Mouse (Mus musculus): ENCODE measurements around the gene Slc38a3.
"Not testable (repeated sequence)": the region's sequence is repeated elsewhere in the genome, so short reads cannot be mapped to it uniquely, and the experiment has no call there.

Slc38a3 gene

DNA sequence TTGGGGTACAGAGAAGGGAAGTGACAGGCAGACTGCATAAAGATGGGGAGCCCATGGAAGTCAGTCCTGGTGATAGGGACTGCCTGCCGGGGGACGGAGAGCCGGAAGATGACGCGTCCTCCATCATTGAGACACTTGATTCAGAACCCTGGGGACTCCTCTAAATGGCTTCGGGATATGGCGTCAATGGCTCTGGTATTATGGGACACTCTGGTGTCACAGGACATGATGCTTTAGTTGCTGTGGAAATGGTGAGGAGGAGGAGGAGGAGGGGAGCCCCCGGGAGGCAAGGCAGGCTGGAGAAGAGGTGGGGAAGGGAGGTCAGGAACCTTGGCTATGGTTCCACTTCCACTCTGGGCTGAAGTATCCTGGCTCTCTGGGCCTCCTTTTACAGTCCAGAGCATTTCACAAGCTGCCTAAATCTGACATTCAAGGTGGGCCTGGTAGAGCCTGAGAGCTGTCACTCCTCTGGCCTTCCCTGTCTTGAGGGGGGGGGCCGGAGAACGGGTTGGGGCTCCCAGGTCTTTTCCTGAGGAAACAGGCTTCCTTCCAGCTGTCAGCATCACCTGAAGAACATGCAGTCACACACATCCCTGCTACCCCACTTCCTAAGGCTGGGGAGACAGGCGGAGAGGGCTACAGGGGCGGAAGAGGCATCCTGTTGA, 26.2 kb upstream of the Slc38a3 start:
- DNase-seq (ENCODE audit: low spot score): no peak

GRCm38 (mm10) chr9:107694627-107695026, 25.3 kb upstream of the Slc38a3 start:
- no peak for DNase-seq (ENCODE audit: low spot score)

GRCm38 (mm10) chr9:107693433-107693987, 24.2 kb upstream of the Slc38a3 start:
- no peak for DNase-seq (ENCODE audit: low spot score)

GRCm38 (mm10) chr9:107692785-107693184, 23.5 kb upstream of the Slc38a3 start:
- no peak for DNase-seq (ENCODE audit: low spot score)

- DNase-seq (ENCODE audit: low spot score): no peak
Measured at GRCm38 (mm10) chr9:107690391-107690790, 21.1 kb upstream of the Slc38a3 start.

DNA sequence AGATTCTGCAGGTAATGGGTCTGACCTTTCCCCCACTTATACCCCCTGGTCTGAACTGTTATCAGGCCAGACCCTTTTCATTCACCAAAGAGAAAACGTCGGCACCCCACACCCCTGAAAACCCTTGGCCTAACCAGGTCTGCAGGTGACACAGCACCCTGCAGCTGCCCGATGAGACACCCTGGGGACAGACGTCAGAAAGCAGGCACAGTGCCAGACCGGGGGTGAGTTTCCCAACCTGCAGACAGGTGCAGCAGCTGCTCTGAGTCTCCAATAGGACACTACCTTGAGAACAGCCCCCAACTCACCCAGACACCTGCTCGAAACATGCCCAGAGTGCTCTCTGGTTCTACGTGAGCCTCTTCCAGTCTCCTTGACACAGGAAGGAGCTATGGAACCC, 19.6 kb upstream of the Slc38a3 start:
- DNase-seq (ENCODE audit: low spot score): no peak

GRCm38 (mm10) chr9:107688415-107688814, 19.1 kb upstream of the Slc38a3 start:
- DNase-seq (ENCODE audit: low spot score): no peak

DNA sequence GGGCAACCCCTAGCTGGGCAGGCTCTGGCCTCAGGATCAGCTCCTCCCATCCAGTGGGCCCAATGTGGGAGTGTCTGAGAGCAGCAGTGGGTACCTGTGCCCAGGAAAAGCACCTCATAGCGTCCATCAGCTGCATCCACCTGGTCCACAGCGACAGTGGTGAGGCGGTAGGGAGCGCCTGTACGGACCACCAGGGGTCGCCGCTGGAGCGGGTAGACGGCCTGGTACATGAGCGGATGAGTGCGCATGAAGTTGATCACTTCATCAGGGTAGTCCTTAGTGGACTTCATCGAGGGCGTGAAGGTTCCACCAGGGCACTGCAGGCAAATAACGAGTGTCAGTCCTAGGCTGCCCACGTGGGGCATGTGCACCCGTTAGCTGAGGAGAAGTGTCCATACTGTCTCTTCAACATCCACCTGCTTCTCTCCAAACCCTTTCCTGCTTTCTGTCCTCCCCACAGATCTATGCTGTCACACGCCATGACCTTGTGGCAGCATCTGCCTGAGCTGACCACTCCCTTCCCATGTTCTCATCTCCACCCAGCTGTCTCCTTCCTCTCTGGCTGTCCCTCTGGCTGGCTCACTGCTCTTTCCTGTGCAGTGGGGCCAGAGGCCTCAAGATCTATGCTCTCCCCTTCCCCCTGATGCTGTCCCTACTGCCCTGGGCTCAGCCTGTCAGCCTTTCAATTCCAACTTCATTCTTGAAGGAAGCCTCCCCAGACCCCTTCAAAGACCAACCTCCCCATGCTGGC, 16.1 kb upstream of the Slc38a3 start:
- DNase-seq (ENCODE audit: low spot score): no peak

DNA sequence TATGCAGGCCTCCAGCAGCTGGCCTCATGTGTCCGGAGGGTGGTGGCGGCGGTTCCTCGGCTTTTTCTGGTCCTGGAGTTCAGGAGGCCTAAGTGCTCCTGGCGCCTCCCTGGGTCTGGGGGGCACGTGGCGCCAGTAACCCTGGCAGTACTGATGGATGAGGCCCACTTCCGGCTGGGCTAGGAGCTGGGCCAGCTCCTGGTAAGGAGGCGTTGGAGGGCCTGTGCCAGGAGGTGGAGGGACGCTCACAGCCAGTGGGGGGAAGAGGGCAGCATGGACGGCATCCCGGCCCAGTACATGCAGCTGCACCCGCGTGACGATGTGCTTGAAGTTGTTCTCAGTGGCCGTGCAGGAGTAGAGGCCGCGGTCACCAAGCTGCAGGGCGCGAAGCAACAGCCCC, 13.1 kb upstream of the Slc38a3 start:
- DNase-seq (ENCODE audit: low spot score): no peak

DNA sequence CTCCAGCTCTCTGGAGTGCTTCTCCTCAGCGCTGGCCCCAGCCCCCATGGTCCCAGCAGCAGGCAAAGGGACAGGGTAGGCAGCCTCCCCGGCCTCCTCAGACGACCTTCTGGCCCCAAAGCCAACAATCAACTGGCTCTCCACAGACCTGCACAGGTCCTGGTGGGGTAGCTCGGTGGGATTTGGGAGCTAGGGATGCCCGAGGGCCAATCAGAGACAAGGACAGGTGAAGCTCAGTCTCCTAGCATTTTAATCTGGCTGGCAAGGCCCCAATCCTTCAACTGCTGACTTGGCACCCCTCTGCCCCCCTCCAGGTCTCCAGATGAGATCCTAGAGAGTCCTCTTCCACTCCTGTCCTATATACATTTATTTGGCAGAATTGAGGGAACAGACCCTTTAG, 10.2 kb upstream of the Slc38a3 start, which contains the start of gene Gnat1:
Gene Gnat1 (minus strand): TSS at position 212 of the 400 bp plus-strand sequence.
- DNase-seq (ENCODE audit: low spot score): no peak

- DNase-seq (ENCODE audit: low spot score): no peak
Measured at GRCm38 (mm10) chr9:107678861-107679260, 9.5 kb upstream of the Slc38a3 start.

DNA sequence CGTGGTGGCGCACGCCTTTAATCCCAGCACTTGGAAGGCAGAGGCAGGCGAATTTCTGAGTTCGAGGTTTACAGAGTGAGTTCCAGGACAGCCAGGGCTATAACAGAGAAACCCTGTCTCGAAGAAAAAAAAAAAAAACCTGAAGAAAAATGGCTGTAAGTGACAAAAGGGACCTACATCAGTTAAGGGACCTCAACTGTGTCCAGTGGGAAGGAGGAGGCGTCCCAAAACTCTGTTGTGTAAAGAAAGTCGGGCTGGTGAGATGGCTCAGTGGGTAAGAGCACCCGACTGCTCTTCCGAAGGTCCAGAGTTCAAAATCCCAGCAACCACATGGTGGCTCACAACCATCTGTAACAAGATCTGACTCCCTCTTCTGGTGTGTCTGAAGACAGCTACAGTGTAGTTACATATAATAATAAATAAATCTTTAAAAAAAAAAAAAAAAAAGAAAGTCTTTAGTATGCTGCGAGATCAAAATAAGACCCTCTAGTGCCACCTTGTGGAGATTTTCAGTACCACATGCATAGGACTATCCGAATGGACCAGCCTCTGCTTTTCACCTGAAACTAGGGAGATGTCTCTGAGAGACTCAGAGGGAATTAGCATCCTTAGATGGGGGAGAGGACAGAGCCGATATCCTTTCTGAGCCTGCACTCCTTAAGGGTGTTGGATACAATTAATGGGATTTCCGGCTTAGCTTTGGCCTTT, 8.6 kb upstream of the Slc38a3 start:
- not testable (repeated sequence) for DNase-seq (ENCODE audit: low spot score)

- no peak for DNase-seq (ENCODE audit: low spot score)
Measured at GRCm38 (mm10) chr9:107677091-107677784, 7.9 kb upstream of the Slc38a3 start.

DNA sequence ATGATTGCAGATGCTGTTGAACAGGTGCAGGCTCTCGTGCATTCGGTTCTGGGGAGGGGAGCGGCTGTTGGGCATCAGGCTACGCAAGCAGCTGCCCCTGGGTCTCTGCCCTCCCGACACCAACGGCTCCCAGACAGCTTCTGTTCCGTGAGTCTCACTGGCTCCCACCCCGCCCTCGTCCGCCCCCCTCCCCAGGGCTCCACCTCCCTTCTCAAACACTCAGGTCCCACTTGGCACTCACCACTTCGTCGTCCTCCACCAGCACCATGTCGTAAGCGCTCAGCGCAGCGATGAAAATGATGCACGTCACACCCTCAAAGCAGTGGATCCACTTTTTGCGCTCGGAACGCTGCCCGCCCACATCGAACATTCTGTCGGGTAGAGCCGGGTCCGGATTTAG, 7.0 kb upstream of the Slc38a3 start:
- DNase-seq (ENCODE audit: low spot score): no peak

DNA sequence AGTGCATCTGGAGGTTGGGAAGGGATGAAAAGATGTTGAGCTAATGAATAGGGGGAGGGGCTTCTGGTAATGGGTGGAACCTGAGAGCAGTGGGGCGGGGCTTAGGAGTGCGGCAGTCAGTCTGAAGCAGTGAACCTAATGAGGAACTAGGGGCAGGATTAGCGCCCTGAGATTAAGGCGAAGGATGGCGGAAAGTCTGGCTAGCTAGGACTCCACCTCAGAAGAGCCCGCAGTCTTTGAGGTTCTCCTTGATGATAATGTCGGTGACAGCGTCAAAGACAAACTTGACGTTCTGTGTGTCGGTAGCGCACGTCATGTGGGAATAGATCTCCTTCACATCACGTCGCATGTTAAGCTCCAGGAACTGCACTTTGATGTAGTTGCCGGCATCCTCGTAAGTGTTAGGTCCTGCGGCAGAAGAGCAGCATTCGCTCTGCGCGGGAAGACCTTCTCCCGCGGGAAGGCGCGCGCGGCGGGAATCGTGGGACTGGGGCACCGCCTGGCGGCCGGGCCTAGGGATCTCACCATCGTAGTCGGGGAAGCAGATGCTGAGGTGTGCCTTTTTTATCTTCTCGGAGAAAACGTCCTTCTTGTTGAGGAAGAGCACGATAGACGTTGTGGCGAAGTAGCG, 6.5 kb upstream of the Slc38a3 start:
- peak; percentile 32 for DNase-seq (ENCODE audit: low spot score)

DNA sequence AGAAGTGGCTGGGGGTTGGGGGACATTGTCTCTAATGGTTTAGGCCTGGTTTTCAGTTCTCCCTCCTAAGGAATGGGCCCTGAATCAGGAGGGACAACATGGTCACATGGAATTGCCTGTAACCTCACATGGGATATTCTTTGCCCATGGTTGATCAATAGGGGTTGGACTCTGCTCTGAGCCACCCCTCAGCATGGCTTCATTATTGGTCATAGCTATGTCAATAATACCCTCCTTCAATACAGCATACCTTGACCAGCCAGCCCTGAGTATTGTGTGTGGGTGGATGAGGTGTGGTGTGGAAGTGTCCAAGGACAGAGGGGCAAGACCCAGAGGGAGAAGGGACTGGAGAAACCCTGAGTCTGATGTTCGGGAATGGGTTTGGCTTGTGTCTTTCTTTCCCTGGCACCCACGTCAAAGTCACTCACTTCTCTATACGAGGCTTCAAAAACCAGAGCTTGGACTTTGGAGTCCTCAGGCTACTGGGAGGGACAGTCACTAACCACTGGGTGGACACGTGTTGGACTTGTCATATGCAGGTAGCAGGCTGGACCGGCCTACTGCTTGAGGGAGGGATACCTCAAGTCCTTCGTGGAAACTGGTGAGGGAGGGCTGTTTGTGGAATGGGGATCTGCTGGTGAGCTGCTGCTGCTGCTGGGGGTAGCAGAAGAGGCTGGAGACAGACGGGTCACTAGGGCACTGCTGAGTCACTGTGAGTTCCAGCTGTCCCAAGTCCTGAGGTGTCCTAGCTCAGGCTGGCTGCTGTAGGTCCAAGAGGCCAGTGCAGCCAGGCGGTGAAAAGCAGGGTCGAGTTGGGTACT, 5.5 kb upstream of the Slc38a3 start:
- DNase-seq (ENCODE audit: low spot score): no peak

GRCm38 (mm10) chr9:107670259-107670658, 929 bp upstream of the Slc38a3 start:
- no peak for DNase-seq (ENCODE audit: low spot score)

- DNase-seq (ENCODE audit: low spot score): no peak
Measured at GRCm38 (mm10) chr9:107668916-107669315, 414 bp downstream of the Slc38a3 start.

DNA sequence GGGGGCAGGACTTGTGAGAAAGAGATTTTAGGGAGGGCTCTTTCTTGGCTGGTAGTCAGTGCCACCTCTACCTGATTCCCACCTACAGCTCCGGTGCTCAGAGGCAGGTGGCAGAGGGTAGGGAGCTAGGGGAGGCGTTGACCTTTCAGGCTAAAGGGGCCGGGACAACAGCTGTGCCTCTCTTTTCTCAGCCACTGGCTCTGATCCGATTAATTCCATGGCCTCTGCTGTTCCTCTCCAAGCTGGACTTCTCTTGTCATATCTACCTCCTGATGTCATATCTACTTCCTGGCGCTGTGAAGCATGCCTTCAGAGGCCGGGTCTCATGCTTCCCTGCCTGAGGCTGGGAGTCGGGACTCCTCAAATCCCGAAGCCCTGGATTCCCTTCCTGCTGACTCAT, 1.3 kb downstream of the Slc38a3 start:
- DNase-seq (ENCODE audit: low spot score): no peak

DNA sequence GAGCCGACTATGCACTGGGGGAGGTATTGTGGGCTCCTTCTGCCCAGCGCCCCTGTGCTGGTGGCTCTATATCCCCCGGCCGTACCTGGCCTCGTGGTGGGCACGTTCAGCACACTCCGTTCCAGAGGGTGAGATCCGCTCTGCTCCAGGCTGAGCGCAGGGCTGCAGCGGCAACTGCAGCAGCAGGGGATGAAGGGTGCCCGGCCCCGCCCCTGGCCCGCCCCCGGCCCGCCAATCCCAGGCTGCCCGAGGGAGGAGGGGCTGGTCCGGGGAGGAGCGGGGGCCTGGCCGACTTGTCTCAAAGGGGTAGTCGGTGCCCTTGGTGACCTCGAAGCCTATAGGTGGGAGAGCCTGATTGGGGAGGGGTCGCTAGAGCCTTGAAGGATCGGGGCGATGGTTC, 2.1 kb downstream of the Slc38a3 start:
- DNase-seq (ENCODE audit: low spot score): peak; percentile 63

GRCm38 (mm10) chr9:107666751-107667205, 2.6 kb downstream of the Slc38a3 start:
- no peak for DNase-seq (ENCODE audit: low spot score)
